Mouse (Mus musculus) midbrain, embryonic 14.5 days (tissue): ENCODE measurements at regions not wholly inside any gene's neighbourhood (a gene's known extent, or its start where the extent isn't known, plus 50 kb on each side); places are given as distances from the start of the nearest gene placed in this dataset.
"Not testable (repeated sequence)": the region's sequence is repeated elsewhere in the genome, so short reads cannot be mapped to it uniquely, and the experiment has no call there.

Experiments used
- ATAC-seq: fragments of 200-750 bp; cut with Nextera tagmentation; 2 replicates; pipeline ENCODE4 v1.8.0; 2017; ENCODE audit warnings: moderate number of reproducible peaks, moderate library complexity; ENCODE audit not compliant: low FRiP score, low TSS enrichment
- DNase-seq: peaks from one replicate; pipeline ENCODE4 v3.0.0-alpha.2; 2015
- H3K27ac ChIP-seq: fragments of 300-500 bp; sonication (generic); replicated peaks from 2 replicates; pipeline ENCODE4 v1.5.1; 2014; ENCODE audit warnings: mild to moderate bottlenecking, low read depth, low read length, moderate library complexity
- H3K27me3 ChIP-seq: fragments of 300-500 bp; sonication (generic); 2 replicates; pipeline ENCODE4 v1.6.1; 2014; ENCODE audit warnings: low read length, control low read depth, mixed read lengths; ENCODE audit not compliant: control insufficient read depth, insufficient read depth
- H3K36me3 ChIP-seq: fragments of 300-500 bp; sonication (generic); 2 replicates; pipeline ENCODE4 v1.6.1; 2014; ENCODE audit warnings: low read length, control low read depth; ENCODE audit not compliant: control insufficient read depth, insufficient read depth
- H3K4me1 ChIP-seq: fragments of 300-500 bp; sonication (generic); 2 replicates; pipeline ENCODE4 v1.6.1; 2014; ENCODE audit warnings: mild to moderate bottlenecking, antibody characterized with exemption, low read length, control low read depth; ENCODE audit not compliant: control insufficient read depth, insufficient read depth
- H3K4me2 ChIP-seq: fragments of 300-500 bp; sonication (generic); 2 replicates; pipeline ENCODE4 v1.6.1; 2014; ENCODE audit warnings: mild to moderate bottlenecking, low read length, moderate library complexity
- H3K4me3 ChIP-seq: fragments of 300-500 bp; sonication (generic); replicated peaks from 2 replicates; pipeline ENCODE4 v1.5.1; 2014; ENCODE audit warnings: low read depth, low read length
- H3K9ac ChIP-seq: fragments of 300-500 bp; sonication (generic); replicated peaks from 2 replicates; pipeline ENCODE4 v1.6.1; 2014; ENCODE audit warnings: mild to moderate bottlenecking, low read length, moderate library complexity
- H3K9me3 ChIP-seq: fragments of 300-500 bp; sonication (generic); 2 replicates; pipeline ENCODE4 v1.6.1; 2016; ENCODE audit warnings: low read length, control low read depth, mixed read lengths; ENCODE audit not compliant: control insufficient read depth
- WGBS: fragments of 180-500 bp; shearing (Covaris S2); extraction: QIAGEN DNeasy Blood & Tissue Kit; methylation state at CpG from one replicate; pipeline ENCODE4 v1.1.7; 2014; 5-methylcytosine and 5-hydroxymethylcytosine counted together

DNA sequence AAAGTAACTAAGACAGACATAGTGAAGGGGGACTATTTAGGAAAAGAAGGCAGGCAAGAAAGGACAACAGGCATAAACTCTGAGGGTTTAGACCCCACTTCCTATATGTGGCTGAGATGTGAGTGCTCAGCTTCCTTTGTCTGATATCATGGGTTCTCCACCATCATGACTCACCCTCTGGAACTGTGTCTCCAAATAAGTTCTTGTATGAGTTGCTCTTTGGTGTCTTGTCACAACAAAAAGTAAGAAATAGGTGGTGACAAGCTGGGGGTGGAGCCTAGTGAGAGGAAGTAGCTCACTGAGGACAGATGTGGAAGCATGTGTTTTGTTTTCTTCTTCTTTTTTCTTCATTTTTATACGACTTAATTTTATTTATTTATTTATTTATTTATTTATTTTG is 95.5 kb upstream of the Tns3 start:
- DNase-seq (no peak), ATAC-seq (no peak)
- no peaks in the 10 kb centered on the region for H3K27me3 ChIP-seq
- no peaks in the 10 kb centered on the region for H3K4me1 ChIP-seq
- no peaks in the 10 kb centered on the region for H3K9me3 ChIP-seq
- no peaks in the 10 kb centered on the region for H3K36me3 ChIP-seq
- no peak overlapping the region for H3K9ac ChIP-seq
- no peak overlapping the region for H3K4me3 ChIP-seq
- no peak overlapping the region for H3K4me2 ChIP-seq
- 86% methylated on average over 1 of the region's 1 CpGs for WGBS
- no peak overlapping the region for H3K27ac ChIP-seq

DNA sequence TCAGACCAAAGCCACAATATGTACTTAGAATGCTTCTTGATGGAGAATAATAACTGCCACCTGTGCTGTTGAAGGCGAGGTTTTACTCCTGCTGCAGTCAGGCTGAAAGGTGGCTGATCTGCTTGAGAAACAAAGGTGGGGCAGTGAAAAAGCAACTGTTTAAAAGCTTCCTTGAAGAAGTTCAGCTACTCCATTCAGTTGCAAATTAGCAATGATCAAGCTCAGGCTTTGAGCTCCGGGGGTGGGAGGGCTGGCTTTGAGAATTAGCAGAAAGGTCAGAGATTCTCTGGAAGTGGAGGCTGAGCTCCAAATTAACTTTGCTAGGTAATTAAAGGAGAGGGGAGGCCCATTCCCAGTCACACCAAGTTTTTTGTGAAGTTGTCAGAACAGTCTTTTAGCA is 90.2 kb upstream of the Tns3 start:
- H3K27ac ChIP-seq, result not testable (repeated sequence)
- whole genome bisulfite sequencing, result 8% methylated on average over 2 of the region's 2 CpGs

DNA sequence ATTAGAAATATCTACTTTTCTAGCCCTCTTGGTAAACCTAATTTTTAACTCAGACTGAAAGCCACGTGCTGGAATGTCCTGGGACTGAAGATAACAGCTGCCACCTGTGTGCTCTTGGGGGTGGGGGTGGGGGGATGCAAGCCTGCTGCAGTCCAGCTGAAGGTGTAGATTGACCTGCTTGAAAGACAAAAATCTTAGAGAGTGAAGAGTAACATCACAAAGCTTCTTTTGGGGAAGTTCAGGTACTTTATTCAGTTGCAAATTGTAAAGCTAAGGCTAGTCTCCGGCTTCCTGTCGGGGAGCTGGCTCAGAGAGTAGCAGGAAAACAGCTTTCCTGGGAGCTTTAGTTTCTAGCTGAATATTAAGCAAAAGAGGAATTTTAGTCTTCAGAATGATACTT is 71.4 kb upstream of the Tns3 start:
- not testable (repeated sequence) for H3K4me1 ChIP-seq, H3K36me3 ChIP-seq, H3K27ac ChIP-seq, ATAC-seq, H3K9me3 ChIP-seq, H3K27me3 ChIP-seq, H3K9ac ChIP-seq, H3K4me2 ChIP-seq, H3K4me3 ChIP-seq, DNase-seq
- 65% methylated on average over 3 of the region's 3 CpGs for WGBS

More for the DNA sequence above, 90.2 kb upstream of the Tns3 start:
- H3K4me2 ChIP-seq, ATAC-seq, H3K4me3 ChIP-seq, H3K27me3 ChIP-seq, H3K4me1 ChIP-seq, DNase-seq, H3K9ac ChIP-seq, H3K36me3 ChIP-seq, H3K9me3 ChIP-seq: not testable (repeated sequence)

DNA sequence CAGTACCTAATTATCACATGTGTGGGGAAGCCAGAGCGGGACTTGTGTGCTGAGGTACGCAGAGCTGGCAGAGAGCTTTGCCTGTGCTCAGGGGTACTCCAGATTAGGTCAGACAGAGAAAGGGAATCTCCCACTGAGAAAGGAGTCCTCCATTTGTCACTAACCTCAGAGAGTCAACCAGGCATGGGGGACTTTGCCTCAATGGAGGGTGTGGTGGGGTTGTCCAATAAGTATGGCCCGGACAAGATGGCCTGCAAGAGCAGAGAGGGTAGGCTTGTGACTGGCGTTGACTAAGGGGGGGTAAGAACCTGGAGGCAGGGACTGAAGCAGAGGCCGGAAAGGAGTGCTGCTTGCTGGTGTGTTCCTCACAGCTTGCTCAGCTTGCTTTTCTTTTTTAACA is 62.7 kb upstream of the Tns3 start:
- WGBS, result 82% methylated on average over 5 of the region's 5 CpGs
- no peak overlapping the region for H3K4me2 ChIP-seq
- ATAC-seq (no peak), DNase-seq (no peak)
- H3K27me3 ChIP-seq, result no peaks in the 10 kb centered on the region
- H3K36me3 ChIP-seq, result no peaks in the 10 kb centered on the region
- H3K4me3 ChIP-seq, result no peak overlapping the region
- no peak overlapping the region for H3K9ac ChIP-seq
- no peaks in the 10 kb centered on the region for H3K9me3 ChIP-seq
- H3K4me1 ChIP-seq, result no peaks in the 10 kb centered on the region
- H3K27ac ChIP-seq, result no peak overlapping the region

DNA sequence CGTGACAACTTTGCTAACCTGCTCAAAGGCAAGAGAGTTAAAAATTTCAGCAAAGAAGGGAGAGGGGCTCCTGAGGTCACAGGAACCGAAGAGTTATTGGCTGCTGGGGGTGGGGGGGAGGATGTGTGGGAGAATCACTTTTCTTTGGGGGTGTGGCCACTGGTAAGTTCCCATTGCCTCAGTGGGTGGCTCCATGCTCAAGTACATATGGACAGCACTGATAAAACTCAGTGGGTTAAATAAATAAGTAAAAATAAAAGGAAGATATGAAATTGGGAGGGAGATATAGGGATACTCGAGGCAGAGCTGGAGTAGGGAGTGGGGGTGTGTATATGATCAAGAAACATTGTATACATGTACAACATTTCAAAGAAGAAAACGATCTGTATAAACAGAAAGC is 61.2 kb upstream of the Tns3 start:
- ATAC-seq, result no peak
- no peak overlapping the region for H3K4me3 ChIP-seq
- WGBS, result 79% methylated on average over 4 of the region's 4 CpGs
- H3K36me3 ChIP-seq, result no peaks in the 10 kb centered on the region
- H3K4me1 ChIP-seq, result no peaks in the 10 kb centered on the region
- DNase-seq, result no peak
- H3K27ac ChIP-seq, result no peak overlapping the region
- H3K27me3 ChIP-seq, result no peaks in the 10 kb centered on the region
- H3K9ac ChIP-seq, result no peak overlapping the region
- no peaks in the 10 kb centered on the region for H3K9me3 ChIP-seq
- no peak overlapping the region for H3K4me2 ChIP-seq

DNA sequence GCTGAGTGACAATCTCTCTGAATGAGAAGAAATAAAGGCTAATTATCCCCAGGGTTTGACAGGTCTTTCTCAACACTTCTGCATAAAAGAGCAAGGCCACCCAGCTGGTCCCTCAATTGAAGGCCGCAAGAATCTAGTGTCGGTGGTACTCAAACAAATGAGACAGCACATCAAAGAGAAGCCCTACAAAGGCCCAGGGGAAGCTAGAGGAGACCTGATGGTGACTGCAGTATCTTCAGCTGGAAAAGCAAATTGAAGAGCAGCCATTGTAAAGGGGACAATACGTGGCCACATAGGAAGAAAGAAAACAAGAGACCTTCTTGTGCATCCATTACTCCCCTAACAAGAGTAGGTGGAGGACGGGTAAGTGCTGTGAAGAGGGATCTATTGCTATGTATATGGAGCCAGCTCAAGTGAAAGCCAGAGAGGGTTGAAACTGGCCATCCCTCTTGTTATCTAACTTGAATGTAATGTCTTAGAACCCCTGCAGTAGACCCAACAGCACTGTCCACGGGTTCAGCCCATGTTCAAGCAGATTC is 58.8 kb upstream of the Tns3 start:
- no peak overlapping the region for H3K4me3 ChIP-seq
- H3K4me2 ChIP-seq, result no peak overlapping the region
- ATAC-seq, result no peak
- no peak for DNase-seq
- no peaks in the 10 kb centered on the region for H3K9me3 ChIP-seq
- no peak overlapping the region for H3K27ac ChIP-seq
- no peaks in the 10 kb centered on the region for H3K27me3 ChIP-seq
- H3K36me3 ChIP-seq, result no peaks in the 10 kb centered on the region
- WGBS, result 6% methylated on average over 5 of the region's 5 CpGs
- H3K4me1 ChIP-seq, result no peaks in the 10 kb centered on the region
- no peak overlapping the region for H3K9ac ChIP-seq

DNA sequence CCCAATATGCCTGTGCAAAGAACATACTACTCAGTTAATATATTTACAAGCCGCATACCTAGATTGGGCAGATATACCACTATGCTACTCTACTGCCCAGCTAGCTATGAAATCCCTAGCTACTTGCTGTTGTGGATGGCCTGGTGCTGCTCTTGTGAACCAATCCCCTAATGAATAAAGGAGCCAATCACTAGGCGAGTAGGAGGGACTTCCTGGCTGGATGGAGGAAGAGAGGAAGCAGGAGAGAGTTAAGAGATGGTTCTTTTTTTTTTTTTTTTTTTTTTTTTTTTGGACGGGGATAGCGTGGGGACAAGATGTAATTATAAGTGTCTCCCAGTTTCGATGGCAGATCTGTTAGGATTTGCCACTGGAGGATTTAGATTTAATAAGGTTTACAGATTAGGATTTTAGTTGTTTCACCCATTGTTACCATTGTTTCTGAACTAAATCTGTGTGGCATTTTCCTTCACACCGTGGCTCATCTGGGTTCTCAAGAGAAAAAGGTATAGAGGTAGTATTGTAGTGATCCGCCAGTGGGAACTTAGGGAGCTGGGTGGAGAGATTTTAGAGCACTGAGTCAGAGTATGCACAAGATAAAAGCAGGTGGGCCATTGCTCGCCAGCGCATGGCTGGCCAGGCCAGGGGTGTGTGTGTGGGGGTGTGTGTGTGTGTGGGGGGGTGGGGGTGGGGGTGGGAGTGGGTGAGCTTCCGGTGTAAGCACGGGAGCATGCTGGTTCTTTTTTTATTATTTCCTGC is 55.1 kb upstream of the Tns3 start:
- no peak overlapping the region for H3K4me2 ChIP-seq
- no peak for ATAC-seq
- no peaks in the 10 kb centered on the region for H3K27me3 ChIP-seq
- no peak overlapping the region for H3K27ac ChIP-seq
- no peak overlapping the region for H3K9ac ChIP-seq
- no peak for DNase-seq
- H3K9me3 ChIP-seq, result no peaks in the 10 kb centered on the region
- WGBS, result 90% methylated on average over 11 of the region's 11 CpGs
- H3K36me3 ChIP-seq, result no peaks in the 10 kb centered on the region
- no peak overlapping the region for H3K4me3 ChIP-seq
- H3K4me1 ChIP-seq, result no peaks in the 10 kb centered on the region

DNA sequence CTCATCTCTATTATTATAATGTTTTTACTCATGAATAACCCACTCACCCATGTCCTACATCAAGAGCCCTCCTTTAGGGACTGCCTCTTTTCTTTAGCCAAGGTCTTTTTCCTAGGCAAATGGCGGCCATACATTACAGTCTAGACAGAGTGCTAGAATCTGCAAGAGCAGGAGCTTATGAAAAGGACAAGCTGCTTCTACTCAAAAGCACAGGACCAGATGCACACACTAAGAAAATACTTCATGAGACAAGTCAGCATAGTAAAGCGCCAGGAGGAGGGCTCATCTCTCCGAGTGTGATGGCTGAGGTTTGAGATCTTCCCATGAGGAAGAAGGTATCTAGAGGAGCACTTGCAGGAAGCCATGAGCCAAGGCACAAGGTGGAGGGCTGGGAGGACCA is 53.4 kb upstream of the Tns3 start:
- DNase-seq, result no peak
- 90% methylated on average over 3 of the region's 3 CpGs for WGBS
- no peaks in the 10 kb centered on the region for H3K27me3 ChIP-seq

DNA sequence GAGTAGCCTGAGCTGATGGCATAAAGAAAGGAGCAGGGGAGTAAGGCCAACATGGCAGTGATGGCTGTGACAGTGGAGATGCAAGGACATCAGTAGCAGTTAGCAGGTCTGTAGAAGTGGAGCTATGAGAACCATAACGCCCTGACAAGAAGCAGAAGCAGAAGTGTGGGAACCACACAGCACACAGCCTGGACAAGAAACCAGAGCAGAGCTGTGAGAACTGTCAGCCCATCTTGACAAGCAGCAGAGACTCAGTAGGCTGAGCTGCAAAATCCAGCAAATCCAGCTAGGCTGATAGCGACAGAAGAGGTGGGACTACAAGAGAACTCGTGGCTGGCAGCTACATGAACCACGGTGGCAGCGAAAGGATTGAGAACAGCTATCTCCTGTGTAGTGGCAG is 52.5 kb upstream of the Tns3 start:
- Histone ChIP-seq H3K27me3 (no peaks in the 10 kb centered on the region), H3K9ac (no peak overlapping the region), H3K36me3 (no peaks in the 10 kb centered on the region), H3K4me1 (no peaks in the 10 kb centered on the region), H3K4me2 (no peak overlapping the region), H3K4me3 (no peak overlapping the region), H3K27ac (no peak overlapping the region), H3K9me3 (no peaks in the 10 kb centered on the region)
- 80% methylated on average over 5 of the region's 5 CpGs for WGBS
- ATAC-seq (no peak), DNase-seq (no peak)

More for the DNA sequence above, 53.4 kb upstream of the Tns3 start:
- Histone ChIP-seq H3K4me1 (no peaks in the 10 kb centered on the region), H3K9ac (no peak overlapping the region), H3K9me3 (no peaks in the 10 kb centered on the region), H3K36me3 (no peaks in the 10 kb centered on the region), H3K27ac (no peak overlapping the region), H3K4me3 (no peak overlapping the region), H3K4me2 (no peak overlapping the region)
- no peak for ATAC-seq
